Mouse (Mus musculus): ENCODE measurements around the gene Mdm2.

DNA sequence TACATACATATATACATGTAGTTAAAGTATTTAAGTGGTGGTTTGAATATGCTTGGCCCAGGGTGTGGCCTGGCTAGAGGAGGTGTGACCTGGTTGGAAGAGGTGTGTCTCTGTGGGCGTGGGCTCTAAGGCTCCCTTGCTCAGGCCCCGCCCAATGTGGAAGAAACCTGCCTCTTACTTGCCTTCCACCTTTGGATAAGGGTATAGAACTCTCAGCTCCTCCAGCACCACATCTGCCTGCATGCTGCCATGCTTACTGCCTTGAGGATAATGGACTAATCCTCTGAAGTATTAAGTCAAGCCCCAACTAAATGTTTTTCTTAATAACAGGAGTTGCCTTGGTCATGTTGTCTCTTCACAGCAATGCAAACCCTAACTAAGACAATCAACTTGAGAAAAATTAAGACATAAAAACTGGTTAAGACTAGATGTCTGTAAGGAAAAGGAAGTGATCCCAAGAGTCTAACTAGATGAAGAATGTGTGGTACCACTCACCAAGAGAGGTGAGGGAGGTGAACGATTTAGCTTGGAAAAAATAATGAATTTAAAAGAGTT lies 12.9 kb downstream of the Mdm2 start:
- no peak for TF ChIP-seq POLR2A (IDR thresholded peaks at IDR 0.05; ENCODE audit: low read depth, low read length)
- TF ChIP-seq CTCF (conservative IDR thresholded peaks at IDR 0.05; ENCODE audit: insufficient read depth, insufficient read length, low read depth, low read length) = no peak
